Mouse (Mus musculus): ENCODE results near the gene Gm20219.
"Not testable (repeated sequence)": the region's sequence is repeated elsewhere in the genome, so short reads cannot be mapped to it uniquely, and the experiment has no call there.

The Gm20219 gene

DNA sequence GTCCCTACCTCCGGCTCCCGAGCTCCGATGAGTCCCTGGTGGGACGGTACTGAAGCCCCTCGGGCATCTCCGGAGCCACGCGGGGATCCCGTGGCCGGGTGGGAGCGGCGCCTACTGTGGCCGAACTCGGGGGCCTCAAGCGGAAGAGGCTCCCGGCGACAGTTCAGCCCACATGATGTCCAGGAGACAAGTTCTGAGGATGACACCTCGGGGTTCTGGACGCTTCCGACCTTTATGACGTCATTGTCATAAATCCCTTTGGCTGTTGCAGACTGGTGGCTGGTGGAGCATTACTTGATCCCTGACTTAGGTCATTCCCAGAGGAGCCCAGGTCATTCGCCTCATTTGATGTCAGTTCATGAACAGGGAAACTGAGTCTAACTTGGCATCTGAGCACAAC lies 41.9 kb downstream of the Gm20219 start, which contains the start of gene Znrf4:
TSS of gene Znrf4 (minus strand) at position 122 of the 400 bp plus-strand sequence.
- DNase-seq (ENCODE audit: low spot score in 2 of 2): no peak

DNA sequence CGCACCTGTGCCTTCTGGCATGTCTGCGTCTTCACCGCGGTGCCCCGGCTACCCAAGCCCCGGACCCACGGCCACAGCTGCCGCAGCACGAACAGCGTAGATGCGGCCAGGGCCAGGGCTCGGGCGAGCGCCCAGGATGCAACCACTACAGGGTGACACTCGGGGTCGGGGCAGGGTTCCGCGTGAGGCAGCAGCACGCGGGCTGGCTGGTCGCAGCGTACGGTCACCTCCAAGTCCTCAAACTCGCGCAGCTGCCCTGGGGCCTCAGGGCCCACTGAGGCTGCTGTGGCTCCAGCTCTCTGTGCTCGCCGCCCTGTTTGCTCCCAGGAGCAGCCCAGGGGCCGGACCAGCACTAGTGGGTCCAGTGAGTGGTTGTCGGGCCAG lies 42.5 kb downstream of the Gm20219 start:
- no peak for DNase-seq (ENCODE audit: low spot score in 2 of 2)

DNA sequence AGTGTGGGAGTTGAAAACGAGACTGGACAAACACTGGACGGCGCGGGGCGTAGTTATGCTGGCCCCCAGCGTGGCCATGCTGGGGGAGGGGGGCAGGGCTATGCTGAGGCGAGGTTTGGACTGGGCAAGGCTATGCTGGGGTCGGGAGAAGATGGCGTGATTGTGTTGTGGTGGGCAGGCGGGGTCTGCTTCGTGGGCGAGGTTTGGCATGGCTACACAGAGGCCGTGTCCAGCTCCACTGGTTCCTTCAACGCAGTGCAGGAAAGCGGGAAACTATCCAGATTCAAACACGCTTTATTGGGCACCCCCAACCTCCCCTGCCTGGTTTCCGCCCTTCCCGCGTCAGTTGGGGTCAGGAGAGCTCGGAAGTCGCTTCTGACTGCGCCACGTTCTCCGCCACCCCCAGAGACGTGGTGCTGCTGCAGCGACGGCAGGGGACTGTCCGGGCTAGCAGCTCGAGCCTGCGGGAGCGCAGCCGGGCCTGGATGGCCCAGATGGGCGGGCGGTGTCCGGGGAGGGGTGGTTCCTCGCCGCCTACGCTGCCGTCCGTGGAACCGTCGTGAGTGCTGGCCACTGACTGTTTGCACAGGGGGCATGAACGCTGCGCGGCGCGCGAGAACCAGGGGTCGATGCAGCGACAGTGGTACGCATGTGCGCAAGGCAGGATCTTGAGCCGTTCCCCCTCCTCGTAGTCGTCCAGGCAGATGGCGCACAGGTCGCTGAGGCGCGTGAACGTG lies 43.0 kb downstream of the Gm20219 start:
- DNase-seq (ENCODE audit: low spot score in 2 of 2): peak in 1 of 2 experiments; percentile 19

DNA sequence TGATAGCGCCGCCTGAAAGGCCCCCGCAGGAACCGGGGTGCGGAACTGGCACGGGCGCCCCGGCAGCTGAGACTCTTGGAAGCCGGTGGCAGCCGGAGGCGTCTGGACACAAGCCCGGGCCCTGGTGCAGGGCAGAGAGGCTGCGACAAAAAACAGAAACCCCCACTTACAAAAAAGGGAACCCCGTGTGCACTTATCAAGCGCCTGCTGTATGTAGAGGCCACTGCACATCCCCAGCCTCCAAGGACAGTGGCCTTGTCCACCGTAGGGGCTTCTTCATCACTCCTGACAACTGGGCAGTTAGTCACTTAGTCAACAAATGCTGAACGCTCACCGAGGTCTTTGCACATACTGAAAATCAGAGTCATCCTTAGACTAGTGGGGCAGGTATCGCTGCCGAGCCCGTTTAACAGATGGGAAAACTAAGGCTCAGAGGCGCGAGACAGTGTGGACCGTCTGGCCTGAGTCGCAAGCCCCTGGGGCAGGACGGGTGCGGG lies 43.7 kb downstream of the Gm20219 start:
- peak in 1 of 2 experiments; percentile 25 for DNase-seq (ENCODE audit: low spot score in 2 of 2)

DNA sequence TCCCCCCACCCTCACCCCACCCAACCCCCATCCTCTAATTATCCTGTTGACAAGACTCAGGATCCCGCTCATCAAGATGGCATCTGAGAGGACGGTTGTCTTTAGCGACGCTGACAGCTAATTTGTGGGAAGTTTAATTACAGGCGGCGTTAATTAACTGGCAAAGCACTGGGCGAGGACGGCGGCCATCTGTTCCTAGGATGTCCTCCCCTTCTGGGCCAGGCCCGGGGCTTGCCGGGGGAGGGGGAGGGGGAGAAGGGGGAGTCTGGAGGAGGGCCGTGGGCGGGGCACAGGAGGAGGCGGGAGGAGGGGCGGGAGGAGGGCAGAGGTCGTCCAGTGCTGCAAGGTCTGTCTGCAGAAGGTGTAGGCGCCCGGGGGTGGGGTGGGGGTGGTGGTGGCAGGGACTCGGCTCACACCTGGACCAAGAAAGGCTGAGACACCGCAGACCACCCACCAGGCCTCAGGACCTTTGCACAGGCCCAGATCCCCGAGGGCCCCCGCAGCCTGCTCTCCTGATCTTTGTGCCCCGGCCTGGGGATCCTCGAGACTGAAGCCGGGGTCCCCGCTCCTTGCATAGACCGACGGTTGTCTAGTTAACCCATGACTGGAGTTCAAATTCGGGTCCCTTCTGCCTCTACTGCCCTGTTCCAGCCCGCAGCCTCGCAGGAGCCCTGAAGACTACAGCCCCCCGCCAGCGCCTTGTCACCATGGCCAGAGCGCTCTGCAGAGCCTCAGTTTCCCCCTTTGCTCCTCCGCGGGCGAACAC lies 44.3 kb downstream of the Gm20219 start:
- peak in 1 of 2 experiments; percentile 35 for DNase-seq (ENCODE audit: low spot score in 2 of 2)

DNA sequence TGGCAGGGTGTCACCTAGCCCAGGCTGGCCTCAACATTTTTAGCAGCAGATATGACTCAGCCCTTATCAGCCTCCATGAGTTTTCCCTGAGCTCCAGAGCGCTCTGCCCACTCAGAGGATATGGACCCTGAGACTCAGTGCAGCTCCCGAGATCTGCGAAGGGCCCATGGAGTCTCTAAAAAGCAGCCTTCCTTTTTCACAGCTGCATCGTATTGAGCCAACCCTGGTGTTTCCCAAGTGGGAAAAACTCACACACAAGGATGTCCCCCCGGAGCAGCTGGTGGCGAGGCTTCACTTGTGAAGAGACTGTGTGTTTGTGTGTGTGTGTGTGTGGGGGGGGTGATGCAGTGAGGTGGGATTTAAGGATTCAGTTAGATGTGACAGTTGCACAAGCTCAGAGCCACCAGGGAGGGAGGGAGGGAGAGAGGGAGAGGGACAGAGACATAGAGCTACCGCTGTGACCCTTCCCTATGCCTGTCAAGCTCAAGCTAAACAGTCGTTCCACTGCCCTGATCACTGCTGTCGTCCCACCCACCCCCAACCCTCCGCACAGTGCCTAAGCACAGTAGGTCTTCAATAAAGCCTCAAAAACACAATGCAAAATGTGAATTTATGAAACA lies 45.1 kb downstream of the Gm20219 start:
- DNase-seq (ENCODE audit: low spot score in 2 of 2): peak in 1 of 2 experiments; percentile 8

DNA sequence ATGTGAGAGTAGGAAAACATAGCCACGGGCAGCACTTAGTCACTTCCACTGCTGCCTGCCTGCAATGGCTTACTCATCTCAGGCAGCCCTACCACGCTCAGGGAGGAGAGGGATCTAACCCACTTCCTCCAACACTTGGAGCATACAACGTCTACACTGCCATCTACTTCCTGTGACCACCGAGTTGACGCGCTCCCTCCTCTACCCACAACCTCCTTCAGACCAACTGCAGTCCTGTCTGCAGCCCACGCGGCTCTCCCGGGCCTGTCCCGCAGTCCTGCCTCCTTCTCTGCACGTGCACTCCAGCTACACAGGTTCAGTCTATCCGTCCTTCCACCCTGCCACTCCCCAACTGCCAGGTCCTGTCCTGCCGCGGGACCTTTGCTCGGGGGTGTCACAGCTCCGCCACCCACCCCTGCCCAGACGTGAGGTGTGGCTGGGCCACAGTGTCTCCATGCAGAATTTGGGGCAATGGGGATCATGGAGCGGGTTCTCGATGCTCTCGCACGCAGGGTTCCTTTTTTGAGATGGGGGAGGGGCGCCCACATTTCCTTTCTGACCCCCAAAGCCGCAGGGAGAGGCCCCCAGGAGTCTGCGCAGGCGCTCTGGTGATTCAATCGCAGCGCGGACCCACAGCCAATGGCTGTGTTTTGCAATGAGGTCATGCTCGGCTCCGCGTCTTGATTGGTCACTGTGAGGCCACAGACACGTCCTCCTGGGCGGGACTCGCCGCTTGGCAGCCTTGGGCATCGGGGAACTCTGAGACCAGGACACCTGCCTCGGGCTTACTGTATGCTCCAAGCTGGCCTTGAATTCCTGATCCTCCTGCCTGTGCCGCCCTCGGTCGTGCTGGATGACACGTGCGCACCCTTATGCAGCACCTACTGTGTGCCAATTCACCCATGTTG lies 46.8 kb downstream of the Gm20219 start:
- peak; percentile 96 to 97 for DNase-seq (ENCODE audit: low spot score in 2 of 2)

DNA sequence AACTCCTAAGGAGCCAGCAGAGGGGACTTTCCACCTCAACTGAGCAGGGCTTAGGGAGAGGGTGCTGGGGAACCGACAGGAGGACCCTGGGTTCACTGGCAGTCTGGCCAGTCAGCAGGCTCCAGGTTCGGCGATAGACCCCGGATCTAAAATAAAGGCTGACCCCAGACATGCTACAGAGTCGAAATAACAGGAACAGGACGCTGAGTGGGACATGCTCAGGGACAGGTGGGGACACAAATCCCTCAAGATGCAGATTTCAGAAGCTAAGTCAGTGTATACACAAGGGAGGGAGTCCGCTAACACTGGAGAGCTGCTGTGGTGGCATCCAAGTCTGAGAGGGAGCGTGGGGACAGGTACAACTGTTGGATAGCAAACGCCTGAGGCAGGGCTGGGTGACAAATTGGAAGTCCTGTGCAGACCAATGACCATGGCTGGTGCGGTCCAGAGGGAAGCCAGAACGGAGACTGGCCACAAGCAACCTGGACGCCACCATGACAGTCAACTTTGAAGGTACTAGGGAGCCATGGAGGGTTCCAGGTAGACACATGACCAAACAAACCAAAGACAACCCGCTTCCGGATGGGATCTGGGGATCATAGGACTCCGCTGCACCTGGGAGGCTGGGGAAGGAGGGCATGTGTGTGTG lies 47.6 kb downstream of the Gm20219 start:
- peak in 1 of 2 experiments; percentile 7 for DNase-seq (ENCODE audit: low spot score in 2 of 2)

DNA sequence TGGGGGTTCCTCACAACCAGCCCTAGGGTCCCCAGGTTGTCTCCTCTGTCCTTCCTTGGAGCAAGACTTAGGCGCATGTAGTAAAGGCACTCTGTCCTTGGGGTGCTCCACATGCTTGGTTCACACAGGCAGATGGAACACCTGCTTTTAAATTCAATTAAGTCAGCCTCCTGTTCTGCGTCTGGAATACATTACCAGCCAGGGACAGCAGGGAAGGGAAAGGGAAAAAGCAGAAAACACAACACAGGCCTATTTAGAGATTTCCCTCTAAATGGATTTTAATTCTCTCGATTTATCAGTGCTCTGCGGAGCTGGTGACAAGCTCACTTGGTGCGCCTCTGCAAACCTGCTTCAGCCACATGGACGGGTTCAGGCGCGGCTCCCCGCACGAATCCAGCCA lies 48.8 kb downstream of the Gm20219 start:
- DNase-seq (ENCODE audit: low spot score in 2 of 2): no peak

DNA sequence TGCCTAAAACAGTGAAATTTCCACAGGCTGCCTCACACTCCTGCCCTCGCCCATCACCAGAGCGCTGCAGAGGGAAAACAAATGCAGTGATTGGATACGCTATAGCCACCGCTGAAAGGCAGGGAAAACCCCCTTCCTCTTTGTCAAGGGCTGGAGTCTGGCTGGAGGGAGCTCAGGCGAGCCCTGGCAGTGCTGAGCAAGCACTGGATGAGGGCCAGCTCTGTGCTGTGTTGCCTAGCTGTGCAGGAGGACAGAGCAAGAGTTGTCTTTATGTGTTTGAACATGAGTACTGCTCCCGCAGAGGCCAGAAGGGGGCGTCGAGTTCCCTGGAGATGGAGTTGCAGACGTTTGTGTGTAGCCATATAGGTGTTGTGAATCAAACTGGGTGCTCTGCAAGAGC lies 51.7 kb downstream of the Gm20219 start:
- peak; percentile 70 to 78 for DNase-seq (ENCODE audit: low spot score in 2 of 2)

DNA sequence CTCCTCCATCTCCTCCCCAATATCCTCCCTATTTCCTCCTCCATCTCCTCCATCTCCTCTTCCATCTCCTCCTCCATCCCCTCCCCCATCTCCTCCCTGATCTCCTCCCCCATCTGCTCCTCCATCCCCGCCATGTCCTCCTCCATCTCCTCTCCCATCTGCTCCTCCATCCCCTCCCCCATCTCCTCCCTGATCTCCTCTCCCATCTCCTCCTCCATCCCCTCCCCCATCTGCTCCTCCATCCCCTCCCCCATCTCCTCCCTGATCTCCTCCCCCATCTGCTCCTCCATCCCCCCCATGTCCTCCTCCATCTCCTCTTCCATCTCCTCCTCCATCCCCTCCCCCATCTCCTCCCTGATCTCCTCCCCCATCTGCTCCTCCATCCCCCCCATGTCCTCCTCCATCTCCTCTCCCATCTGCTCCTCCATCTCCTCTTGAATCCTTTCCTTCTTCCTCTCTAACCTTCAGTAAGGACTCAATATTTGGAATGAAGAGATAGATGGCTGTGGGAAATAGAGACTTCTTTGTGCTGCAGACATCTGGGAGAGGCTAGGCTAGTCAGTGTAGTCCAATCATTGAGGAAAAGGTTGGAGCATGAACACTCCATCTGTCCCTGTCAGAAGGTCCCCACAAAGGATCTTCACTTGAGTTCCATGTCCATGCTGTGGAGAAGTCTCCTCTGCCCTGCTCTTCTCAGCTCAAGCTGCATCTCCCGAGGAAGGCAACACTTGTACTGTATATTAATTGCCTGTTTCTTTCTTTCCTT lies 52.4 kb downstream of the Gm20219 start:
- DNase-seq (ENCODE audit: low spot score in 2 of 2): not testable (repeated sequence)

Measured in frontal cortex, postnatal 10 days (tissue).